ENCODE assay signal across 17 mouse cellular contexts in genomic region chr7:121947513-121947912, GRCm38 (mm10). TPM values are rescaled to one million over a fixed set of nuclear protein-coding genes. Genes with fewer than 3 reads are reported as not detected.
DNase-seq lines count a peak whose midpoint lies in the region; ATAC-seq and TF ChIP-seq lines count a peak whose summit lies in the region.
"Had no signal": no experiment of that assay in that cellular context is flagged by ENCODE, and none has a peak within 500 bp of the region (broad histone marks: within the 10 kb centered on the region; RNA-seq: fewer than 3 reads in every experiment).

No protein-coding gene starts in this region.

- H3K9ac ChIP-seq in lung, postnatal 0 days (replicated peaks; ENCODE audit: low read depth): no peak overlapping the region
- H3K9ac ChIP-seq in intestine, embryonic 15.5 days: no peak overlapping the region
- H3K9ac ChIP-seq: forebrain, embryonic 13.5 days; forebrain, postnatal 0 days; heart, embryonic 12.5 days had no signal

- TF ChIP-seq POLR2A in lung, adult 2 months (IDR thresholded peaks at IDR 0.05; ENCODE audit: borderline replicate concordance, extremely low read depth, low read depth, low read length): no peak

- peak; percentile 54 for ATAC-seq in Patski
- ATAC-seq in lung, postnatal 0 days: peak; percentile 95
- ATAC-seq in intestine, embryonic 15.5 days: no peak
- ATAC-seq: activated CD4-positive, CD25-positive, alpha-beta regulatory T cell, adult 4 months; forebrain, embryonic 13.5 days; forebrain, postnatal 0 days; hindbrain, embryonic 16.5 days had no signal

- H3K4me2 ChIP-seq in lung, postnatal 0 days (replicated peaks; ENCODE audit: low read depth, low read length): no peak overlapping the region
- no peak overlapping the region for H3K4me2 ChIP-seq in intestine, embryonic 15.5 days (replicated peaks)
- H3K4me2 ChIP-seq: forebrain, embryonic 13.5 days; heart, embryonic 12.5 days had no signal

- TF ChIP-seq CTCF in Patski (IDR thresholded peaks at IDR 0.05): no peak
- no peak for TF ChIP-seq CTCF in lung, adult 2 months (IDR thresholded peaks at IDR 0.05; ENCODE audit: insufficient read depth, low read length)
- no peak for TF ChIP-seq CTCF in lung, postnatal 0 days (IDR thresholded peaks at IDR 0.05)

- no peaks in the 10 kb centered on the region for H3K27me3 ChIP-seq in Patski
- H3K27me3 ChIP-seq in lung, postnatal 0 days (replicated peaks; ENCODE audit: insufficient read depth, low read length): no peaks in the 10 kb centered on the region
- no peaks in the 10 kb centered on the region for H3K27me3 ChIP-seq in intestine, embryonic 15.5 days (replicated peaks)
- H3K27me3 ChIP-seq: forebrain, embryonic 13.5 days; heart, embryonic 12.5 days had no signal

- no peaks in the 10 kb centered on the region for H3K36me3 ChIP-seq in lung, postnatal 0 days (ENCODE audit: insufficient read depth, low read length)
- H3K36me3 ChIP-seq in intestine, embryonic 15.5 days: 0 out of 2 replicates have a peak, but pooled peaks cover 6% of the 10 kb centered on the region

- POLR2A ChIA-PET in Patski (lab: Charles Lee): interaction anchor here (0.8 to 1.2 kb wide), 2 partner anchors 16 to 164 kb away, joined by 3 to 4 read pairs; no protein-coding TSS in a partner anchor

- in situ Hi-C loops in Patski (cut with MboI; ENCODE audit: low pct_unique_long_range_greater_than_20kb): loop anchor here (25.0 kb wide), 1 partner anchor 910 kb away; the partner anchor contains the start of gene Mettl9

- CTCF ChIA-PET in Patski (lab: Charles Lee): interaction anchor here (0.7 to 1.7 kb wide), 3 partner anchors 13 to 120 kb away, joined by 3 to 4 read pairs (median 4); no protein-coding TSS in a partner anchor

- no peaks in the 10 kb centered on the region for H3K9me3 ChIP-seq in lung, postnatal 0 days (ENCODE audit: low read length)
- no peaks in the 10 kb centered on the region for H3K9me3 ChIP-seq in intestine, embryonic 15.5 days
- H3K9me3 ChIP-seq: embryonic facial prominence, embryonic 10.5 days; forebrain, embryonic 13.5 days had no signal

- peak overlapping the region; percentile 89 for H3K27ac ChIP-seq in lung, postnatal 0 days (ENCODE audit: low read length)
- no peak overlapping the region for H3K27ac ChIP-seq in intestine, embryonic 15.5 days
- H3K27ac ChIP-seq: embryonic facial prominence, embryonic 10.5 days; forebrain, embryonic 13.5 days; gastrocnemius, adult 2 months had no signal

- intact Hi-C loops in left cerebral cortex, postnatal 36 days (cut with DNase I): no loop called here
- intact Hi-C loops in heart, postnatal 36 days (cut with DNase I): no loop called here

- no peak overlapping the region for H3K4me3 ChIP-seq in lung, adult 2 months (replicated peaks; ENCODE audit: extremely low read depth, low read depth, low read length)
- no peak overlapping the region for H3K4me3 ChIP-seq in lung, postnatal 0 days (ENCODE audit: low read depth, low read length)
- no peak overlapping the region for H3K4me3 ChIP-seq in intestine, embryonic 15.5 days (replicated peaks)
- H3K4me3 ChIP-seq: embryonic facial prominence, embryonic 10.5 days; forebrain, embryonic 13.5 days; gastrocnemius, adult 2 months; heart, embryonic 12.5 days had no signal

- DNase-seq in Patski (ENCODE audit: low read depth, low spot score): no peak
- DNase-seq in lung, adult 2 months: peak; percentile 49
- DNase-seq in lung, postnatal 0 days (ENCODE audit: low spot score): peak; percentile 82
- DNase-seq in lung, postnatal 36 days: peak; percentile 80
- DNase-seq in retina, embryonic 14.5 days (ENCODE audit: low spot score): no peak
- no peak for DNase-seq in left cerebral cortex, postnatal 36 days (ENCODE audit: low spot score in 2 of 2)
- no peak for DNase-seq in heart, postnatal 36 days
- DNase-seq: adrenal gland, postnatal 25 days; forebrain, postnatal 0 days; gastrocnemius, adult 2 months; gastrocnemius, postnatal 25 days had no signal

- H3K4me1 ChIP-seq in lung, adult 2 months (ENCODE audit: control insufficient read depth, insufficient read depth, low read length): no peaks in the 10 kb centered on the region; the same call in 1 of the 2 replicates
- no peaks in the 10 kb centered on the region for H3K4me1 ChIP-seq in lung, postnatal 0 days (ENCODE audit: insufficient read depth, low read depth, low read length)
- H3K4me1 ChIP-seq in intestine, embryonic 15.5 days (replicated peaks): no peaks in the 10 kb centered on the region
- H3K4me1 ChIP-seq: embryonic facial prominence, embryonic 10.5 days; forebrain, embryonic 13.5 days had no signal

- peak; percentile 97 for TF ChIP-seq EP300 in lung, postnatal 0 days (IDR thresholded peaks at IDR 0.05)

- 58% methylated on average over 4 of the region's 4 CpGs for WGBS in lung, adult 2 months
- 44% methylated on average over 4 of the region's 4 CpGs for WGBS in lung, postnatal 0 days
- WGBS in intestine, embryonic 15.5 days: 63% methylated on average over 4 of the region's 4 CpGs

RNA-seq across cellular contexts. Expression of gene Cog7, which starts 34.0 kb away (rescaled TPM):
- polyA plus RNA-seq in Patski (2021): 48.9 TPM
- 25.6 and 29.7 TPM in 2 replicates for polyA plus RNA-seq in lung, adult 2 months (2012; rRNA removed)
- 13.4 and 18.3 TPM in 2 replicates for polyA plus RNA-seq in lung, postnatal 0 days (2015; fragmentation: Nextera tagmentation; extraction: Ambion mirVana)
- 18.0 and 21.8 TPM in 2 replicates for polyA plus RNA-seq in intestine, embryonic 15.5 days (2015; fragmentation: Nextera tagmentation; extraction: Ambion mirVana)
- total RNA-seq in left cerebral cortex, postnatal 36 days (2021): 10 to 100 TPM; 42.5 to 44.3 TPM
- 10 to 100 TPM; 17.2 to 17.5 TPM for total RNA-seq in heart, postnatal 36 days (2021)

Comparison
In these comparisons a context has a peak if more than half of its experiments do, and no peak if none do; other contexts are left out.
1. DNase-seq: peak in lung, adult 2 months (single experiment), lung, postnatal 0 days (single experiment) and lung, postnatal 36 days (single experiment); none in Patski (single experiment), retina, embryonic 14.5 days (single experiment), left cerebral cortex, postnatal 36 days (0 of 2) and heart, postnatal 36 days (0 of 2).